Mouse (Mus musculus): ENCODE data around the gene Spag9.

Spag9 gene

DNA sequence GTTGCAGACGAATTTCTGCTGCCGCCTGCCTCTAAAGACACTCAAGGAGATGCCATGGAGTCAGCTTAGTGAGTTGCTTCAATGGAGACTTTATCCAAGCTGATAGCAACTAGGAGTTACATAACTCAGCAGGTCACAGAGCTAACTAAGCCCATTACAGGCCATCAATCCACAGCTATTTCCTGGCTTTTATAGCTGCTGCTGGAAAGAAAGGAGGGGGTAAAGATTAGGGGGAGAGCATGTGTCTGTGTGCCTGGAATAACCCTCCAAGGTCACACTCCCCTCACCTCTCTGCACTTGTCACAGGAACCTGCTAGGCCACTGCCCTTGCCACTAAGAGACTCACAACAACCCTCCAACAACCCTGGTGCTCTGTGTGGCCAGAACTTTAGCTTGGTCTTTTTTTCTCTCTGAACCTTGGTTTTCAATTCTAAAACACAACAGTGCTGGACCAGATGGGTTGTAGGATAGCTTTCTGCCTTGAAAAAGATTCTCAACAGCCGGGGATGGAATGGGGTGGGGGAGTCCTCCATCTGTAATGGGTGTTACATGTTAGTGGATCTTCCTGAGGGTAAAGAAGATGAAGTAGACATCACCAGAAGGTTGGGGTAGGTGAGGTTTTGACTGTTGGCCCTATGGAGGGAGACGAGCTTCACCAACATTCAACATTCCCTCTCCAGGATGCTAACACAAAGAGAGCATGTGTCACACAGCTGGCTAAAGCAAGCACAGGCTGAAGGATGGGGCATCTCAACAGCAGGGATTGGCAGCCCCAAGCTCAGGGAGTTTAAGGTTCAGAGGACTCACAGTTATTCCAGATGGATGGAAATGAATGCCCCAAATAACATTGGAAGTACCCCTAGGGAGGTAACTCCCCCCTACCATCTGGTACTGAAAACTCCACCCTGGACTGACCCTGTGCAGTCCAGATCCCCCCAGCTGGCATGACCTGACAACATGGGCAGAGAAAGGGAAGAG is 134.5 kb downstream of the Spag9 start:
- DNase-seq (ENCODE audit: low read depth, low spot score), result no peak

DNA sequence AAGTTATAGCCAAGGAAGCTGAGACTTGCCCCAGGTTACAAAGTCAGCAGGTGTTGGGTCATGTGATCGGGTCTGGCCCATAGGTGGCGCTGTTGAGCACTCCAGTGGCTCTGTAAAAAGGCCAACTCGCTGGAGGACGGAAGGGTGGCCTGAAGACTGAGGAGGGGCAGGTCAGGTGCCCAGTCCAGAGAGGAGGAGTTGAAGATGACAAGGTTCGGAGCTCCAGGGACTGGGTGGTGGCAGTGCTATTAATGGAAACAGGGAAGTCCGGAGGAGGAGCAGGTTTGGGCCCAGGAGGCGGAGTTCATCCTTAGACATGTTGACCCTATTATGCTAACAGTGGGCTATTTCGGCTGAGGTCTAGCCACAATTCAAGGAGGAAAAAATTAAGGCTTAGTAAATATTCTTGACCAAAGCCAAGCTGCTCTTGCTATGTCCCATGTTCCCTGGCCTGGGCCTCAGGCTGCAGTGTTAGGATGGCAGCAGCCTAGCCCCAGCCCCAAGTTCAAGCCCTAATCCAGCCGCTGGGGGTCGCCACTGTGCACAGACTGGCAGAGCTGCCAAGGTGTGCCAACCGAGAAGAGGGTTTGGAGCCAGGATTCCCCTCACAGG is 137.6 kb downstream of the Spag9 start:
- DNase-seq (ENCODE audit: low read depth, low spot score), result no peak

DNA sequence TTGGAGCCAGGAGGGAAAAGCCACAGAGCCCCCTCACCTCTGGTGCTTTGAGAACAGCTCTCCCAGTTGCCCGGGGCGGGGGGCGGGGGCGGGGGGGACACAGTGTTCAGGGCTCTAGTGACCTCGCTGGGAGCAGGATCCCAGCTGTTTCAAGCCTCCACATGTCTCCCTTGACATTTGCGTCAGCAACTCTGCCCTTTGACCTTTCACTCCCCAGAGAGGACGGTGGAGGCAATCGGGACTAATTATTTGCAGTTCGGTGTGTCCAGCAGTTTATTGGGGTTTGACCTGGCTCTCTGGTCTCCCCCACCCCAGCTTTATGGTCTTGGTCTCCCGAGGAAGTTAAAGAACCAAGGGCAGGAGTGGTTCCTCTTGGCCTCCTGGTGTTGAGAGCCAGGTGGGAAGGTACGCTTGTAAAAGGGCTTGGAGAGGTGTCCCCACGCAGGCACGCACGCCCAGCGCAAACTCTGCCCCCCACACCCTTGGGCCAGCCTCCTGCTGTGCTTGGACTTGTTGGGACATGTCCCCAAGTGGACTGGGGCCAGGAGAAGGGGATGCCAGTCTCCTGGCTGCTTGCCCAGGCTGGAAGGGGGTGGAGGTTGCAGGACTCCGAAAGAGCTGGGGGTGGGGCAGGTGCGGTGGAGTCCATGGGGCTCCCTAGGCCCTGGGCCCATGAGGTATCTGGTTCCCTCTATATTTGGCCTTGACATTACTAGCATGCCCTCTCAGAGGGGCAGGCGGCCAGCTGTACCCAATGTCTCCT is 138.4 kb downstream of the Spag9 start:
- DNase-seq (ENCODE audit: low read depth, low spot score), result no peak

DNA sequence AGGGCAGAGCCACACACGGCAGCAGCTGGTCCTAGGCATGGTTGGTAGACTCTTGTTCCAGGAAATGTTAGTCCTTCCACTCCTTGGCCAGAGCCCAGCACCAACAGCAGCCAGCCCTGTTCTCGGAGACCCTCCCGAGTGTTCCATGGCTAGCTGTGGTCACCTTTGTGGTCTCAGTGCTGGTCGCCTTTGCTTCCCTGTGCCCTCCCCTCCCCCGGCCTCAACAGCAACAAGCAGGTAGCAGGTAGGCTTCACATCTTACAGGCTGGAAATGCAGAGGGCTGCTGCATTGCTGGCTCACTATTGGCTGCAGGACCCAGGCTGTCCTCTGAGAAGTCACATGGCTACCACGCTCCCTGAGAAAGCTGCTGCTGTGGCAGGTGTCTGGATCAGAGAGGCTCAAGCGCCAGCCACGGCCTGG is 139.7 kb downstream of the Spag9 start:
- DNase-seq (ENCODE audit: low read depth, low spot score), result no peak

DNA sequence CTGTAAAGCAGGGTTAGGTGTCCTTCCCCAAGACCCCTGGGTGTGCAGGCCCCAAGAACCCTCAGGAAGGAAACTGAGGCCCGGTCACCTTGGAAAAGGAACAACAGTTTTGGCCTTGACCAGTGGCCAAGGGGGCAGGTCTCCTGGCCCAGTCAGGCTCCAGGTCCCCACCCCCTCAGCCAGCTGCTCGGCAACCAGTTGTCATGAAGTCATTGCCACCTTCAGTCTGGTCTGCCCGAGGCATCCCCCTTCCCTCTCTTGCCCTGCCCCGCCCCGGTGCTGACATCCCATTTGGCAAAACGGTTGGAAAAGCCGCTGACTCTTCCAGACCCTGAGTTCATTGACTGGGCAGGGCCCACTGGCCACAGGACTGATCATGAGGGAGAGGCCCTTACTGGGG is 140.8 kb downstream of the Spag9 start:
- no peak for DNase-seq (ENCODE audit: low read depth, low spot score)

DNA sequence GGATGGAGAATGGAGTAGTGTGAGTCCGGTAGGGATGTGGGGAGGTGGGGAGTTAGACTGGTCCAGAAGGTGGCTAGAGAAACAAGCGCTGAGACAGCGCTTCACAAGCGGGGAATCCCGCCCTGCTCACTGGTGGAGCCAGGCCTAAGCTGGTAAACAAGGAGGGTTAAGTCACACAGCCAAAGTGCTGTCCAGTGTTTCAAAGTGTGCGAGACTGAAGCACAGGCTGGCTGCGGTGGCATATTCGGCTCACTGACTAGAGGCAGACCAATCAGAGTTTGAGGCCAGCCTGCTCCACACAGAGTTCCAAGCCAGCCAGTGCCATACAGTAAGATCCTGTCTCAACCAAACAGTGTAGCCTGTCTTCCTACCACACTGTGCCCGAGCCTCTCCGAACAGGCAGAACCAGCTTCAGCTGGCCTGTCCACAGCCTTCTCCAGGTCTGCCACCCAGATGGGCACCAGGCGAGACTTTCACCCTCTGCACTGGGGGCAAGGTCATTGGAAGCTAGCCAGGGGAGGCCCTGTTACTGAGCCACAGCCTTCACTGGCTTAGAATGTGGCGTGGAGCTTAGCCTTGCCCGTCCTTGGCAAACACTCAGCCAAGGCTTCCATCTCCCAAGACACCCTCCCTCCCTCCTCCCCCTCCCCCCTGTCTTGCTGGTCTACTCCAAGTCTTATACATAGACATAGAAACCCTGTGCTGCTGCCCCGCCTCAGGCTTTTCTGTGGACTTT is 141.6 kb downstream of the Spag9 start:
- DNase-seq (ENCODE audit: low read depth, low spot score), result no peak

DNA sequence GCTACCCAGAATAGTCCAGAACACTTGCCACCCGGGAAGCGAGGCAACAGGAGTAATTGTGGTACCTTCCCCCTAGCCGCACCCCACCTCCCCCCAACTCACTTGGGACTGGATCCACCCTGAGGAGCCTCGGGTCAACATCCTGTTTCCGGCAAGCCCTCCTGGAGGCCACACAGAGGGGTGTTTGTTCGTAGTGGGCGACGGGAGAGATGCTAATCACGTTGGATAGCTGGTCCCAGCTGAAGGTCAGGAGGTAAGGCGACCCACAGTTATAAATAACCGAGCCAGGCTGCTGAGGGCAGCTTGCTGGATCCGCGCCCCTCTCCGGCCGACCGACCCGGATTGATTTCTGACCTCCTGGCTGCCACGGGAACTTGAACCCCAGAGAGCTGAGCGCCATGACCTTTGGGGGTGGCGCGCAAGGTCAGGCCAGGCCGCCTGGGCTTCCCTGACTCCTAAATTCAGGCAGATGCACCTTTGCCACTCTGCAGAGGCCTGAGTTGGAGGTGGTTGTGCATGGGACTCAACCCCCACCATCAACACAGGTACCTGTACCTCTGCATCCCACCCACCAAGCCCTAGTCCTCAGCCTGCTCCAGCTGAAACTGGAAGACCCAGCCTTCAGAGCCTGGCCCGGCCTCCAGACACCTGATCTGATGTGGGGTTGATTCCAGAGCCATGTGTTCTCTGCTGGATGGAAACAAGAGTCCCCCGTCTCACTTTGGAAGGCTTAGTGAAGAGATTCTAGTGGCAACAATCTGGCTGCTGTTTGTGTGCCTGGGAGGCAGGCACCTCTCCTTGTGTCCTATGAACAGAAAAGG is 142.7 kb downstream of the Spag9 start:
- no peak for DNase-seq (ENCODE audit: low read depth, low spot score)

DNA sequence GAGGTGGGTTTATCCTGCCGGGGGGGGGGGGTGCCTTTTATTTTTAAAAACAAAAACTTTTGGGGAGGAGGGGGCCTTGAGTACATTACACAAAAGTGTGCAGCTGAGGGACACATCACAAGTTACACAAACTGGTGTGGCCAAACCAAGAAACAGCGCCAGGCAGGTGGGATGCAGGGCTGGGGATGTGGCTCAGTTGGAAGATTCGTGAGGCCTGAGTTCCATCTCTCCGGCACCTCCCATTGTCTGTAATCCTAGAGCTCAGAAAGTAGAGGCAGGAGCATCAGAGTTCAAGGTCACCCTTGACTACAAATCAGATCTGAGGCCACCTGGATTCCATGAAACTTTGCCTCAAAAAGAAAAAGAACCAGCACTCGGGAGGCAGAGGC is 143.3 kb downstream of the Spag9 start:
- DNase-seq (ENCODE audit: low read depth, low spot score), result no peak

DNA sequence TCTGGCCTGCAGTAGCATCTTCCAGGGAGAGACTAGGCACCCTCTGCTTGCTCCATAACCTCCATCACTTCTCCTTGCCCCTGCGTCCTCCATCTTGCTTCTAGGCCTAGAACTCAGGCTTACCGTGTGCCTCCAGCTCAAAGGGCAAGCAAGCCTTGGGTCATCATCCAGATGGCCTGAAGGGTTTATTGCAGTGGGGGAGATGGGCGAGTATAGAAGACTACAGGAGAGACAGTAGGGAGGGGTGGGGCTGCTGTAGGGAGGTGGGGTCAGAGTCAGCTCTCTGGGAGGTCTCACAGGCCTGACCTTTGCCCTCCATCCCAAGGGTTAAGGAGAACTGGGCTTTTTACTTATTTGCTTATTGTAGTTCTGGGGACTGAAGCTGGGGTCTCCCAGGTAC is 144.6 kb downstream of the Spag9 start:
- no peak for DNase-seq (ENCODE audit: low read depth, low spot score)

DNA sequence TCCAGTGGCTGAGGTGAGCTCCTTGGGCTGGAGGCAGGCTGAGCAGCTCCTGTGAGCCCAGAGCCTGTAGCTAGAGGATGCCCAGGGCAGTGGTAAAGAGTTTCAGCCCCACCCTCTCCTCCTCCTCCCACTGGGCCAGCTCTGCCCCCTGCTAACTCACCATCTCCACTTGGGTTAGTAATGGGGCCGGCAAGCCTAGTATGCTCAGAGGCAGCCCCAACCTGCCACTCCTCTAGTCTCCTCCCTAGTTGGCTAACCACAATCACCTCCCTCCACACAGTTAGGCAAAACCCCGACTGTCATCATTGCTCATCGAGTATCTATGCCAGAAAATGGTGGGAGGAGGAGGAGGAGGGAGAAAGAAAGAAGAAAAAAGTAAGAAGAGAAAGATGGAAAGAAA is 145.7 kb downstream of the Spag9 start:
- DNase-seq (ENCODE audit: low read depth, low spot score), result no peak

DNA sequence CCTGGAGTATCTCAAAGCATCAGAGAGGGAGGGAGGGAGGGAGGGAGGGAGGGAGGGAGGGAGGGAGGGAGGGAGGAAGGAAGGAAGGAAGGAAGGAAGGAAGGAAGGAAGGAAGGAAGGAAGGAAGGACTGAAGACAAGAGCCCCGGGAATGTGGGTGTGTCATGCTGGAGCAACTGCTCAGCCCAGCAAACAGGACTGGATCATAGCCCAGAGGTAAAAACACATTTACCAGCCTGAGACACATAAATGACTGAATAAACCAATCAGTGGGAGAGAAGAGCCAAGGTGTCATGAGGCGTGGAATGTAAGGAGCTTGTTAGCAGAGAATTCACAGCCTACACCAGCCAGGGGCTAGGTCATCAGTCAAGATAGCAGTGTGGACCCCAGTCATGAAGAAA is 147.4 kb downstream of the Spag9 start:
- DNase-seq (ENCODE audit: low read depth, low spot score), result no peak

DNA sequence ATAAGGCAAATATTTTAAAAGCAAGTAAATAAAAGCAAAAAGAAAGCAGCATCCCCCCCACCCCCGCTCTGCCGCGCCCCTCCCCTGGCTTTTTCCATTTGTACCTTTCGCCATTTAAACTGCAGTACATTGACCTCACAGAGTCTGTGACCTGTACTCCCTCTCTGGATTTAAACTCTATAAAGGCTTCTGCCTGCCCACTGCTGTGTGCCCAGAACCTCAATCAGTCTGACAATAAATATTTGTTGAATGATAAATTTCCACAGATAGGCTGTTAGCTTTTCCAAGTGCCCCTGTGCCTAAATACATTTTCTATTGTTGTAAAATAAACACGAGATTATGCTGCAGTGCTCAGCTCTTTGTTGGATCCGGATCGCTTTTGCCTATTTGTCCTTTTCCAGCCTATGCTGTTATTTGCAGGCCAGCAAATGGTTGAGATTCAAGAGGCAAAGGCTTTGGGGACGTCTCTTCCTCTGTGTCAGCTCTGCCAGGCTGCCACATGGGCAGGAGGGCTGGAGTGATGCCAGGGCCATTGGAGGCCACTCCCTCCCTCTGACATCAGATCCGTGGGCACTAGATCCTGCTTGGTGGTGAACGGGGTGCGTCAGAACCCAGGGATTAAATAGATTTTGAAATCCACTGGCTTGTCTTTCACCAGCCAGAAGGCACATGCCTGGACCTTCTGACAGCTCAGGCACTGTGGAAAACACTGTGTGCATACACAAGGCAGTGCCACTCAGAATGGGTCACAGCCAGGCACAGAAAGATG is 149.1 kb downstream of the Spag9 start:
- no peak for DNase-seq (ENCODE audit: low read depth, low spot score)

DNA sequence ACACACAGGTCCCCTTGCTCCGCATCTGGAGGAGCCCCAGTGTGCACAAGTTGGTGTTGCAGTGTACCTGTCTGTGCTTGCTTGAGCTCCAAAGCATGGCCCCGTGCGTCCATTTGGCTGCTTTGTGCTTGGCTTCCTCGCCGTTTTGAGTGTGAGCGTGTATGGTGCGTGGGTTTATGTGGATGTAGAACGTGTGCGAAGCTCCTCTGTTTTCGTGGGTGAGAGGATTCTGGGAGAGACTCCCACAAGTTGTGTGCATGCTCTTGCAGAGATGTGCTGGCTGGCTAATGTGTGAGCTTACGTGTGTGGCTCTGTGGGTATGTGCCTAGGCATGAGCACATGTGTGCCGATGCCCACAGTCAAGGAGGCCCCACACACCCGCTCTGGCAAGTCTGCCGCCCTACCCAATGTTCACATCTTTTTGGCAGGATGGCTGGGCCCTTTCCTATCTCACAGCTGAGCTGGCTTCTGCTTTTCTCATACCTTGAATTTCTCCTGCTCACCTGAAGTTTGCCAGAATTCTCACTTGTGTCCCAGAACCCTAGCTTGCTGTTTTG is 150.2 kb downstream of the Spag9 start:
- no peak for DNase-seq (ENCODE audit: low read depth, low spot score)

DNA sequence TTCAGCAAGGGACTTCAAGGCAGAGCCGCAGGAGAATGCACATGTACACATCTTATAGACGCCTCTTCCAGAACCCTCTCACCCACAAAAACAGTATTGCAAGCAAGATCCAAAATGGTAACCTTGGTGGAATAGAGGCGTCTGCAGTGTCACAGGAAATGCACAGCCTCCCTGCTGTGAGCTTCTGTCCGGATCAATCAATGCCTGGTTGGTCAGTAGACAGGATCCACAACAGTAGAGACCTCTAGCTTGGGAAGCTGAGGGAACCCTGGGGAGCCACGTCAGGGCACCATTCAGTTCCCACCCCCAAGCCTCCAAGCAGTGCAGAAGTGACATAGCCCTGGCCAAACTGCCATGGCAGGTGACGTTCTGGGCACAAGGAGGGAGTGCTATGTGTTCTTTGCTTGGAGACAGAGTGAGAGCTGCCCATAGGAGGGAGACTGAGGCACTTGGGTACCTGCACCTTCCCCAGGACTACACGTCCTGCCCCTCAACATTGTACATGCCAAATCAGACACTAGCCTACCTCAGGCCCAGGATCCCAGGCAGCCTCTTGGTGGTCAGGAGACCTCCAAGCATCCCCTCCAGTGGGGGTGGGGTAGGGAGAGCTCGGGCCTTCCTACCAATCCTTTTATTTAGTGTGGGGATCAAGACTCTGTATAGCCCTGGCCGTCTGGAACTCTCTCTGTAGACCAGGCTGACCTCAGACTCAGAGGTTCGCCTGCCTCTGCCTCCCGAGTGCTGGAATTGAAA is 151.0 kb downstream of the Spag9 start:
- no peak for DNase-seq (ENCODE audit: low read depth, low spot score)

DNA sequence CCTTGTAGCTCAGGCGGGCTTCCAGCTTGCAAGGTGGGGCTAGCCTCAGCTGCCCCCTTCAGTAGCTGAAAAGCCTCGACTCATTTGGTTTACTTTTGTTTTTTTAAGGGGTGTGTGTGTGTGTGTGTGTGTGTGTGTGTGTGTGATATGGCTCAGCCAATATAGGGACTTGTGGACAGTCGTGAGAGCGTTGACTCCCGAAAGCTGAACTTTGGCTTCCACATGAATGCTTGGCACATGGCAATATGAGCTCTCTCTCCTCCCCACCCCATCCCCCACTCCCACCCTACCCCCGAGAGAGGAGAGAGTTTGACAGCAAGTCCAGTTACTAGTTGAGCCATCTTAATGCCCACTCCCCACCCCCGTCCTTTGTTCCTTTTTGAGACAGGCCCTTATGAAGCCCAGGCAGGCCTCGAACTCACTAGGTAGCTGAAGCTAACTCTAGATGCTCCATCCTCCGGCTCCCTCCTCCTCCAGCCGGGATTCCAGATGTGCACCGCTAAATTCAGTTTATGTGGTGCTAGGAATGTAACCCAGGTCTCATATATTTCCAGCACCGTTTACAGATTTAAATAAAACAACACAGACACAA is 152.3 kb downstream of the Spag9 start:
- DNase-seq (ENCODE audit: low read depth, low spot score), result no peak

DNA sequence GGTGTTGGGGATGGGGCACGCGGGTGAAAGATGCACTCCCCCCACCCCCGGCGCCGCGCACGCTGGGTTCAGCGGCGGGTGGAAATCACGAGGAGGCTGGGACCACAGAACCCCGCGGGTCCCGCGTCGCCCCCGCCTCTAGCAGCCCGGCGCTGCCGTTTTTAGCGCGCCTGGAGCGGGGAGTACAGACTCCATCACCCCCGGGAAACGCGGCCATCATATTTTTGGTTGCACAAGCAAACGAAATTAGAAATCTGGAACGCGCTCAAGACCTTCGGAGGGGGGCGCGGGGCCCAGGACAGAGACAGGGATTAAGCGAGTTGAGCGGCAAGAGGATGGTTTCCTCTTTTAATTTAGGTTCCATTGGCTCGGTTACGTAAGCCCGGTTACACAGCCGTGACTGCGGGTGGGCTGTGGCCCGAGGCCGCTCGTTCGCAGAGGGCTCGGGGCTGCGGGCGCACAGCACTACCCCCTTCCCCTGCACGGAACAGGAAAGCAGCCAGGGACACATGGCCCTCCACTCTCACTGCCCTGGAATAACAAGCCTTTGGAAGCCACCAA is 153.1 kb downstream of the Spag9 start:
- no peak for DNase-seq (ENCODE audit: low read depth, low spot score)

DNA sequence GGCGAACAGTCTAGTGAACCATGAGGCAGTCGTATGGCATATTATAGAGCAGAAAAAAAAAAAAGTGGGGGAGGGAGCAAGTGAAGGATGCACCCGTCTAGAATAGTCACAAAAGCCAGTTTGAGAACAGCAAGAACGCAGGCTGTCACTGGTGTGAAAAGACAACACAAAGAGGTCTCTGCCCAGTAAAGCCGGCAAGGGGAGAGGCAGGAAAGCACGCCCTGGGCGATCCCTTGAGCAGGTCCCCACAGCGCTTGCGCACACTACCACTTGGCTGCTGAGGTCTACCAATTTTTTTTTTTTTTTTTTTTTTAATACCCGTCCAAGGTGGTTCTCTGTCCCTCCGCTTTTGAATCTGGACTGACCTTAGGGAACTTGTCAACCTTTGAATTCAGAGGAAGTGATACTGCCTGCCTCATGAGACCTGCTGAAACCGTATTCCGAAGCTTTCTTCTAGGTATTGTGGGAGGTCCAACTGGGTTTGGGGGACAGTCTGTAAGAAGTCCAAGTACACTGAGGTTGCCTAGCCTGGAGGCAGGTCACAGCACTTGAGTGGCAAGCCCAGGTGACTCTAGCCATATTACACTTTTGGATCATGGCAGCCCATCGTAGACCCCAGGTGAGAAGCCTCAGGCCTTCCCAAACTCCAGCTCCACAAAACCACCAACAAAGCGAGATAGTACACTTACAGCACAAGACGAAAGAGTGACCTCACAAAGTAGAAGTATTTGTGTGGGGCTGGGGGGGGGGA is 153.8 kb downstream of the Spag9 start:
- DNase-seq (ENCODE audit: low read depth, low spot score), result no peak
